Mouse (Mus musculus) gastrocnemius, postnatal 25 days (tissue): Measurements from ENCODE around the gene Asb5. TPM values are rescaled to one million over a fixed set of nuclear protein-coding genes. Genes with fewer than 3 reads are reported as not detected.
"Not testable (repeated sequence)": the region's sequence is repeated elsewhere in the genome, so short reads cannot be mapped to it uniquely, and the experiment has no call there.

Source experiments
- DNase-seq: peaks from one replicate; pipeline ENCODE4 v3.0.0; 2022
- long read RNA-seq, 2 experiments: library from polyadenylated mRNA; stranded (forward); transcript quantifications; one replicate each; pipeline ENCODE4 v2.0.0; 2021
- total RNA-seq, 2 experiments: library from RNA; stranded (reverse); gene quantifications; 1 replicate in 1 of 2; 2 replicates in 1 of 2; pipeline ENCODE4 v1.2.3; 2021

Asb5 gene
- total RNA-seq: 100 to 1,000 TPM; 122 to 163 TPM
- long read RNA-seq, experiment 1, transcript Asb5-201 (7 exons, 1,585 nt): major isoform, 115 of 205 reads
- long read RNA-seq, experiment 1, partial matches to known transcripts: 74 of 205 reads
- long read RNA-seq, experiment 1, other reads (novel, unspliced or antisense): 16 of 205 reads
- long read RNA-seq, experiment 2, transcript Asb5-201 (7 exons, 1,585 nt): major isoform, 96 of 140 reads
- long read RNA-seq, experiment 2, partial matches to known transcripts: 25 of 140 reads
- long read RNA-seq, experiment 2, other reads (novel, unspliced or antisense): 19 of 140 reads

- DNase-seq: peak; percentile 96
Measured at GRCm38 (mm10) chr8:54529382-54530296, at the start of gene Asb5, which contains the start of gene Spcs3. Asb5 (plus strand) TSS chr8:54529580. Spcs3 (minus strand) TSS chr8:54529998.

DNA sequence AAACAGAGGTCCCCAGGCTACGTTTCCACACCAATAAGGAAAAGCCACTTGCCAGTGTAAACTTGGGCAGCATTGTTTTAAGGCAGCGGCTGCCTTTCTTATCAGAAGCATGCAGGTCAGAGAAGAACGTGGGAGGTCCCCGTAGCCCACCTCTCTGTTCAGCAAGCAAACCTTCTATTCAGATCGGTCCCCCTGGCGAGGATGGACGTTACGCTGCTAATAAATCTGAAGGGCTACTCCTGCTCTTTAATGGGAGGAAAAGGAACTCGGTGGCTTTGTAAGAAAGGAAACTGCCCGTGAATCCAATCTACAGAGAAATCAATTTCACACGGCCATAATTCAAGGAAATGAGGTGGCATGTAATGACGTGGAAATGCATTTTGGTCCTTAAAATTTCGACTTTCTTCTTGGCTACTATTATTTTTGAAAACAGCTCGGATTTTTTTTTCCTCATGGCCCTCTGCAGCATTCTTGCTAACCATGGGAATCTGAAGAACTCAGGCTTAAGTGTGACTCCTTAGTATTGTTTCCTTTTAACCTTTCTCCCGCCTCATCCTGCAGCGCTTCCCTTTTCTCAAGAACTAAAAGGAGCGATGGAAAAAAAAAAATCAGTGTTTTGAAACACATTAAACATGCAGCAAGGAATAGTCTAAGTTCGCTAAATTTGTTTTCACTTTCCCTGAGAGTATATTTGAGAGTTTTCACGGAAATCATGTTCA lies 42.7 kb upstream of the Asb5 start:
- DNase-seq: no peak

- DNase-seq: no peak
Measured at GRCm38 (mm10) chr8:54488437-54488836, 40.9 kb upstream of the Asb5 start.

DNA sequence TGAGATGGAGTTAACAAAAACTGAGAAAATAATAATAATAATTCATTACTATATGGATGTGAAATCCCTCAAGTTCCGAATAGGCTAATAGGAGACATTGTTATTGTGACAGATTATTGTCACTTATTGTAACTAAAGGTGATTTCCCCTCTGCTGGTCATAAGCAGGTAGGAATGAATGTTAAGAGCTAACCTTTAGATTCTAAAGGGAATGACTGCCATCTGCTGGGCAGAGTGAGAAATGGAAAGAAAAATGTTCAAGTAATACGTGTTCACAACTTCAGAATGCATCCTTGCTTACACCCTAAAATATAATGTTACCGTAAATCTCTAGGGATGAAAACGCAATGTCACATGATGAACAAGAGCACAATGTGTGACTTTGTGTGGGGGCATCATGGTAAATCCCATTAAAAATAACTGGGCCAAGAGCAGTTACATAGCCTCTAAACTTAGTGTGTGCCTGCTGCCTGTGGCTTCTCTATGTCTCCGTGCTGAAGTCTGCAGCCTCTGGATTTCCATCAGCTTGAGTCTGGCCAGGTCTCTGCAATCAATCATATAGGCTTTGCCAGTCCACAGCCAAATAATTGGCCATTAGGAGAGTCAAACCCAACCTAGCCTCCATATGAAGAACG lies 38.2 kb upstream of the Asb5 start:
- no peak for DNase-seq

GRCm38 (mm10) chr8:54491934-54492333 lies 37.4 kb upstream of the Asb5 start:
- no peak for DNase-seq

- no peak for DNase-seq
Measured at GRCm38 (mm10) chr8:54493110-54493509, 36.3 kb upstream of the Asb5 start.

GRCm38 (mm10) chr8:54493915-54494314 lies 35.5 kb upstream of the Asb5 start:
- DNase-seq: no peak

DNA sequence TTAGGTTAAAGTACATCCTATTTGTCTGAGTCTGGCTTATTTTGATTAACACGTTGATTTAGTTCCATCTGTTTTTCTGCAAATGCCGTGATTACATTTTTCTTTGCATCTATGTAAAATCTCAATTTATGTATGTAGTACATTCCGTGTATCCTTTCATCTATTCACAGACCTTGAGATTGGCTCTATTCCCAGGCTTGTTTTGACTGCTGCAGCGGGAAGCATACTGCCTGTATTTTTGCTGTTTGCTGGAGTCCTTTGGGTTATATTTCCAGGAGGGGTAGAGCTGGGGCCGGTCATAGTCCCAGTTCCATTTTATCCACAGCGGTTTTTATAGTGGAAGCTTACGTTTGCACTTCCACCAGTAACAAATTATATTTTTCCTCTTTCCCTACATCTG lies 26.3 kb upstream of the Asb5 start:
- no peak for DNase-seq

DNA sequence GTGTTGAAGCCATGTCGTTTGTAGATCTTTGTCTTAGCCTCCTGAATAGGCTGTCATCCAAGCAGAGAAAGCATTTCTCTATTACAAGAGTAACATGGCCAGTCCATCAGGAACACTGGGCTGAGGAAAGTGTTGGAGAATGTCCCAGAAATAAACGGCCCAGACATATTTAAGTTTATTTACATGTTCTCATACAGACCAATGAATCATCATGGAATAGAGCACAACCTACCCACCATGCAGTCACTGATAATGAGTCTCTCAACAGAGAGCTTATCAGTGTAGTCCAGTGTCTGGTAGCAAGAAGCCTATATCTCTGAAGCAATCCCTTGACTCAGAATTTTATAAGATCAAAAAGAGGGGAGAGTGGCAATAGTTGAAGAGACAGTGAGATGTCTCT lies 24.3 kb upstream of the Asb5 start:
- no peak for DNase-seq

DNA sequence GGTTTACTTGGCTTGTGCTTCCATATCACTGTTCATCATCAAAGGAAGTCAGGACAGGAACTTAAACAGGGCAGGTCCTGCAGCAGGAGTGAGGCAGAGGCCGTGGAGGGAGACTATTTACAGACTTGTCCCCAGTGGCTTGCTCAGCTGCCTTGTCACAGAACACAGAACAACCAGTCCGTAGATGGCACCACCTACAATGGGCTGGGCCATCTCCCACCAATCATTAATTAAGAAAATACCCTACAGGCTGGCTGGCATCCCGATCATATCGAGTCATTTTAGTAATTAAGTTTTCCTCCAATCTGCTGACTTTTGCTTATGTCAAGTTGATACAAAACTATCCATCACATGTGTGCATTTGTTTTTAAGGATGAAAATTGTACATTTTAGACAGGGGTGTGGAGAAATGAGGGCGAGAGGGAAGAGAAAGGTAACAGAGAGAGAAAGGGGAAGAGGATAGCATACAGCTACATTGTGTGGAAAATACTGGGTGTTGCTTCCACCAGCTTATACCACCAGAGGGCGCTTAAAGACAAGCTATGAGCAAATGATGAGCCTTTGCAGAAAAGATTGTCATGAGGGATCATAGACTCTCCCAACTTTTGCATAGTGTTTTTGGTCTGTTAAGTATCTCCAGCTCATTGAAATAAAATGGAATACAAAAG lies 21.8 kb upstream of the Asb5 start:
- no peak for DNase-seq

GRCm38 (mm10) chr8:54508096-54508456 lies 21.3 kb upstream of the Asb5 start:
- DNase-seq: no peak

- no peak for DNase-seq
Measured at GRCm38 (mm10) chr8:54508814-54509213, 20.6 kb upstream of the Asb5 start.

DNA sequence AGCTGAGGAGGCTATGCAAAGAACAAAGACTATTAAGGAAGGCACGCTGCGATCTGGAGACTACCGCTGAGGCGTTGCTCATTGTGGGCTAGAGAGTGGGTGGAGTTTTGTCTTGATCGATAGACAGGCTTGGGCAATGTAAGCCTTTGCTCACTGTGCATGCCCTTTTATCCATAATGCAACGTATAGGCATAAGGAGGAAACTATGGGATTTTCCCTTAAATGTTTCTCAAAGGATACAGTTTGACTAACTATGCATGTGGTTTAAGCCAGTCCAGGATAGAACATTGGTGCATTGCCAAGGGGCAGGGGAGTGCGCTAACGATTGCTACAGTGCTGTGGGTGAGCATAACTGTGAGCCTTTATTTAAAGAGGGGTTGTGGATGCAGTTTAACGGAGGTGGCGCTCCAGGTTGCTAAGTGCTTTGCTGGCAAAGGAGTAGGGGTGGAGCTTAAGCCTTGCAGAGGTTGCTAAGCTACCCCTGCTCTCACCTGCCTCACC lies 20.1 kb upstream of the Asb5 start:
- DNase-seq: no peak

DNA sequence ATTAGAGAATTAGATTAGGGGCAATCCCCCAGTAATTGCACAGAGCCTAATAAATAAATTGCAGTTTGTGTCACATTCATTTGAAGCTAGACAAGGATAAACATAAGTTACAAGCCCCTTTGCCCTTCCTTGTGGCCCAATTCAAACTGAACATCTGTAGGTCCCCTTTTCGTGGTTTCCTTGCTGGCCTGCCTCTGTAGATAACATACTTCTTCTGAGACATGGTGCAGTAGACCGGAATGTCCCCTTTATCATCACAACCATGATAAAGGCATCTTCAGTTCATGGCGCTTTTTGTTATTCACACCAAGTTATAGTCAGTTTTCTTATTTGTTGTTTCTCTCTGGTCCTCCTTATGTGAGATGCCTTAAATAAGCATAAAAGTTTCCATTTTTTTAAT lies 17.6 kb upstream of the Asb5 start:
- no peak for DNase-seq

GRCm38 (mm10) chr8:54512200-54512599 lies 17.2 kb upstream of the Asb5 start:
- DNase-seq: not testable (repeated sequence)

DNA sequence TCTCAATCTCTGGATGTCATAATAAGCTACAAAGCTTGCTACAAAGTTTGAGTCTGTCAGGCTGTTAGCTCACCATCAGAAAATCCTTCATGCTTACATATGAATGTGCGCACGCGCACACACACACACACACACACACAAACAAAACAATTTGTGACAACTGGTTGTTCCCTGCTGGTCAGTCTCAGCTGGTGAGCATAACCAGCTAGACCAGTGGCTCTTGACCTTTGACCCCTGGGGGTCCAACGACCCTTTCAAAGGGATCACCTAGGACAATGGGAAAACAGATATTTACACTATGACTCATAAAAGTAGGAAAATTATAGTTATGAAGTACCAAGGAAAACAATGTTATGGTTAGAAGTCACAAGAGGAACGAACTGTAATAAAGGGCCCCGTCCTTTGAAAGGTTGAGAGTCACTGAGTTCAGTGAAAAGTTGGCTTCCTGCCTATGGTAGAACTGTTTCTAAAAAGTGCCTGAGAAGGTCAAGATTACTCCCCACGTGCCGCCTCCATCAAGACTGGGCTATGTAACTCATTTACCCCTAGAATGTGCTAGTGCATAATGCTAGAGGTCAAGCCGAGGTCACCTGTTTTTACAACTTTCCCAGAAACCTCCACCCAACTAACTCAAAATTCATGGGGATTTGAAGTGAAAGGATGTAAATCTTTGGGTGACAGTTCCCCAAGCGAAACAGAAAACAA lies 10.5 kb upstream of the Asb5 start:
- no peak for DNase-seq

GRCm38 (mm10) chr8:54520516-54520915 lies 8.9 kb upstream of the Asb5 start:
- DNase-seq: no peak

- DNase-seq: no peak
Measured at GRCm38 (mm10) chr8:54525606-54526005, 3.8 kb upstream of the Asb5 start.

DNA sequence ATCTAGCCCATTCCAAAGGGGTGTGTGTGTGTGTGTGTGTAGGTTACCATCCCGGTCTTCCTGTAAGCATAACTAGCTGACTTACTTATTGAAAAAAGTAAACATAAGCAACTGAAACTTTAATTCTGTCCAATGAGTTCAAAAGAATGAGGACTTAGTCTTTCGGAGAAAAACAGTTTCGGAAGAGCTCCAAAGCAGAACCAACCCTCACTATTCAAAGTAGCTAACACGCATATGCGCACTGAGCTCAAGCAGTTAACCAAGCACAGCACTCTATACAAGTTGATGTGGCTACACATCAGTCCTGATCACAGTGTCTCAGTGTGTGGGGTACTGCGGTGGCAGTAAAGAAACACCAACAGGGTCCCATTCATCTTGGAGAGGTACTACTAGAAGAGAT lies 2.7 kb upstream of the Asb5 start:
- DNase-seq: no peak

GRCm38 (mm10) chr8:54528571-54528970 lies 809 bp upstream of the Asb5 start:
- DNase-seq: no peak

- no peak for DNase-seq
Measured at GRCm38 (mm10) chr8:54535172-54535571, 5.8 kb downstream of the Asb5 start.
